Mouse (Mus musculus) cerebellum, postnatal 10 days (tissue): ENCODE measurements at regions not wholly inside any gene's neighbourhood (a gene's known extent, or its start where the extent isn't known, plus 50 kb on each side); places are given as distances from the start of the nearest gene placed in this dataset.
A peak's percentile ranks its signal among the peaks of the same experiment; 100 is the strongest.
"Not testable (repeated sequence)": the region's sequence is repeated elsewhere in the genome, so short reads cannot be mapped to it uniquely, and the experiment has no call there.

Experiments used
- DNase-seq, 2 experiments: peaks; one replicate each; pipeline ENCODE4 v3.0.0; 2021; ENCODE audit warnings: mixed read lengths in 2 of 2

GRCm38 (mm10) chr3:130818467-130819030, 88.4 kb upstream of the Rpl34 start:
- peak; percentile 97 to 98 for DNase-seq

DNA sequence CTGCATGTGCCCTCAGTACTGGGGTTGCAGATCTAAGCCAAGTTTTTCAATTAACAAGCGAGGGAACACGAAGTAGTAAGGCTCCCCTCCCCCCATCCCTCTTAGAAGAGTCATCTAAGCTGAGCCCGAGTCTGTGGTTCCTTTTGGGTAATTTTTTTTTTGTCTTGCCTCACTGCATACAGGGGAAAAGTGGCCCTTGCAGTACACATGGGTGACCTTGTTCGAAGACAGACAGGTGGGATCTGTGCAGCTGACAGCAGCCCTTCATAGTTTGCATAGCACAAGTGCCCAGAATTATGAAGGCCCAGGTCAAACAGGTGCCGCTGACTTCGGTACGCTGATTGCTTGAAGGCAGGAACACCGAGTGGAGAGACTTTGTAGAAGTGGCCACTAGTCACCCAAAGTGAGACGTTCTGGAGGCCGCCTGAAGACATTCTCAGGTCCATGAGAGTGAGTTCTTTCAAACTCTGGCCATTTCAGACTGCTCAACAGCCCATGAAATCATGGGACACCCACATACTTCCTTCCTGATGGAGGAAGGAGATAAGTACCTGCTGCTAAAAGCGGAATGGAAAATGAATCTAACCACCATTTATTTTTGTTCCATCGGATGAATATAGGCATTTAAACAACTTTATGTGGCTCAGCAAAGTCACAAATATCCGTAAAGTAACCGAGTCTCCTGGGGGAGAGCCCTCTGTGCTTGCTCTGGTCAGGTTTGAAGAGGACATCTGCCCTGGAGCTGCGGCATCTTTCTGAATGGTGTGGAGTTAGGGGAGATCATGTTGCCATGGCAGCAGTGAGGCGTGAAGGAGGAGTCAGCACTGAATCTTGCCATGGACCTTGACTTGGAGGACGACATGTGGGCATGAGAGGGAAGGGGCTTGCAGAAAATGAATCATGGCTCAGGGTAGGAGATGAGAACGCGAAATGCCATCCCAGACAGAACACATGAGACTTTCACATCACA, 79.8 kb upstream of the Rpl34 start:
- no peak for DNase-seq

DNA sequence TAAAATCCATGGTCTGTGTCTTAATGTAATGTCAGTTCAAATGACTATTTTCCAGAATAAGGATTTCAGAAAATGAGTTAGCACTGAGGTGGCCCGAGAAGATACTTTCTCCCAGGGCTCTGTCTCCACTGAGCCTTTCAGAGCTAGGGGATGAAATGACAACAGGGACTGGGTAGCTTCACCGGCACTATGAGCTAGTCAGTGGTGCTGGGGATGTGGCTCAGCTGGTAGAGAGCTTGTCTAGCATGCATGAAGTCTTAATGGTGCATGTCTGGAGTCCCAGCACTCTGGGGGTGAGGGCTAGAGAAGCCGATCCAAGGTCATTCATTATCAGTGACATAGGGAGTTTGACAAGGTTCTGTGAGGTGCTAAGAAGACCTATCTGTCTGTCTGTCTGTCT, 75.1 kb upstream of the Rpl34 start:
- DNase-seq: no peak

DNA sequence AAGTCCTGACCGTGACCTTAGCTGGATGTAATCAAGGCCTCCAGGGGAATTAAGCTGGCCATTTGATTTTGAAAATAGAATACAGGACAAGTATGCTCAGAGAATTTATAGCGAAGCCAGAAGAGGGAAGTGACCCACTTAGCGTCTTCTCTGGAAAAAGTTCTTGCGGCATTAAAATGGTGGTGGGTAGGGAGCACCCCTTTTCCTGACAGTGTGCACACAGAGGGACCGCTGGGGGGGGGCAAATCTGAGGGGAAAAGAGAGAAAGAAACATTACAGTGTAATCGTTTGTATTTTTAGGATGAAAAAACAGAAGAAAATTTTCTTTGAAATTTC, 74.1 kb upstream of the Rpl34 start:
- no peak for DNase-seq

DNA sequence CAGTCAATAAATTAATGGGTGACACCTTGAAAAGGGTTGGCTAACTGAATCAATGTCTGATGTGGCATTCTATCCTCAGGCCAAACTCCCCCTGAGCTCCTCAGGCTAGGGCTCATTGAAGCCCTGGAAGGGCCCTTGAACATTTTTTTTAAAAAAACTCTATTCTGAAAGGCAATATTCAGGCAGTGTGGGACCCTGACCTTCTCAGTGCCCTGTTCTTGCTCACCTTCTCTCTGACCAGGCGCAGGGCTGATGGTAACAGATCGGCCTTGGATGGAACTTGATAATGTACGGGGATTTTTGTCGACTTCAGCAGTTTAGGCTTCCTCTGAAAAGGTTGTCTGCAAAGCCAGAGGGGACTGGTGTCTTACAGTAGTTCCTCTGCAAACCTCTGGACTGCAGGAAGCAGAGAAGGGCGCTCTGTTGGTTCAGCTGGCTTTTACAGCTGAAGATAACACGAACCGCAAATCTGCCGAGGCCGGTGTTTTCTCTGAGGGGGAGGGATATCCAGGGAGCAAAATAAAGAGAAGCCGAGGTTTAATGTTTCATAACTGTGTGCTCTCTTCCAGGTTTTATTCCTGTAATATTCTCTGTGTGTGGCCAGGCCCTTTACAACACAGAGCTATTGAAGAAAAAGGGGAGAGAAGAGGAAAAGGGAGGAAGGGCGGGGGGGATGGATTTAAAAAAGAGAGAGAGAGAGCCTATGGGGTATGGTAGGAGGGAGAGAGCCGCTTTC, 73.6 kb upstream of the Rpl34 start:
- no peak for DNase-seq

GRCm38 (mm10) chr3:130800016-130800415, 69.8 kb upstream of the Rpl34 start:
- DNase-seq: no peak

- DNase-seq: not testable (repeated sequence)
Observed at GRCm38 (mm10) chr3:130797956-130798355, 67.8 kb upstream of the Rpl34 start.

- no peak for DNase-seq
Observed at GRCm38 (mm10) chr3:130796531-130796930, 66.3 kb upstream of the Rpl34 start.

DNA sequence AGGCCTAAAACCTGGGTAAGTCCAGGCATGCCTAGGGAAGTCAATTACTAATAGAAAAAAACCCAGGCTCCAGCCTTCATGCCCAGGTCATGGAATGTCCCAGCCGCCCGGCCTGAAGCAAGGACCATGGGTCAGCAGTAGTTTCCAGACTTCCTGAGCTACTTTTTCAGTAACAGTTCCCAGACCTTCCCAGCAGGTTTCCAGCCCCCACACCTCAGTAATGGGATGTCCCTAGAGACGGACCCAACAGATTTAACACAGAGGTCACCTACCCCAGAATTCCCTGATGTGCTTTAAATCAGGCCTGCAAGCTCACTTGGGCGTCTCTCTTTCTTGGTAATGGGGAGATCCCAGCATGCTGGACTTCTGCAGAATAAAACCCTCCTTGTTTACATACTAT, 65.2 kb upstream of the Rpl34 start:
- DNase-seq: no peak

DNA sequence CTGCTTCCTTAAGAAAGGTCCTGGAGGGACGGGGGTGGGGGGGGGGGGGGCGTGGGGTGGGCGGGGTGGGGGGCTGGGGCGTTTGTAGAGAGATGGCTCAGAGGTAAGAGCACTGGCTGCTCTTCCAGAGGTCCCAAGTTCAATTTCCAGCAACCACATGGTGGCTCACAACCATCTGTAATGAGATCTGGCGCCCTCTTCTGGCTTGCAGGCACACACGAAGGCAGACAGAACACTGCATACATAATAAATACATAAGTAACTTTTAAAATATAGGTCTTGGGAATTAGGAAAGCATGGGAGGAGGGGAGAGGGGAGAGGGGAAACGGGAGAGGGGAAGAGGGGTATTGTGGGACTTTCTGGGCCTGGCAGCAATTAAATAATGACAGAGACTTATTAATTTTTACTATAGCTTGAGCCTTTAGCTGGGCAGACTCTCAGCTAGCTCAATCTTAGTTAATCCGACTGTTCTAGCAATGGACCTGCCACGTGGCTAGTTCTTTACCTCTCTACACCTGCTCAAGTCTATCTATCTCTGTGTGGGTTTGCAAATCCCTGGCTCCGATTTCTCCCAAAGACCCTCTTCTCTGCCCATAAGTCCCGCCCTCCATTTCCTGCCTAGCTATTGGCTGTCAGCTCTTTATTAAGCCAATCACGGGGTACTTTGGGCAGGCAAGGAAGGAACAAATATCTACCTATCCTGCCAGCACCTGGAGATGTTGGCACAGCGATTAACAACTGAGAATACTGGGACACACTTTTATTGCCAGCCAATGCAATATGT, 64.1 kb upstream of the Rpl34 start:
- DNase-seq: peak; percentile 24 to 35

DNA sequence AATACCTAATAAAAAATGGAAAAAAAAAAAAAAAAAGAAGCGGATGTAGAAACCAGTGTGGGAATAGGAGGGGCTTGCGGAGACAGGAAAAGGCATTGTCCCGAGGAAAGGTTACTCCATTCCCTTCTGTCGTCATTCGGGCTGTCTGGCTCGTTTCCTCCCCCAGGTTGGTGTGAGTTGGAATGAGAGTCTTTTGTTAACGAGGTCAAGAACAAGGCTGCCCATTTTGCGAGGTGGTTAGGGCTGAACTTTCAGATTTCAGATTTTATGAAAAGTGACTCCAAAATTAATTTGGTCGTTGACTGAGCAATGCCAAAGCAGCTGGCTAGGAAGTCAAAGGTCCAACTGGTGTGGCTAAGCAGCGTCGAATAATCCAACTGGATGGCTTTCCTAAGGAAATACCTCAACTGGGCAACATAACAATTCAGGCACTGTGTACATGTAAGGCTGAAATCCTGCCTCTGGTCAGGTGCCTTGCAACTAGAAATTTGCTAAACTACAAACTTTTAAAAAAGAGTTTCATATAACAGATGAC, 50.6 kb upstream of the Rpl34 start:
- no peak for DNase-seq
